Mouse (Mus musculus) bone marrow macrophage, adult 2 months (primary cell): ENCODE measurements around the gene Abhd12. TPM values are rescaled to one million over a fixed set of nuclear protein-coding genes. Genes with fewer than 3 reads are reported as not detected.
"Not testable (repeated sequence)": the region's sequence is repeated elsewhere in the genome, so short reads cannot be mapped to it uniquely, and the experiment has no call there.

Source experiments
- H3K27ac ChIP-seq: 2 replicates; pipeline ENCODE4 v1.5.1; 2012; ENCODE audit warnings: low read depth, low read length; ENCODE audit not compliant: insufficient read depth
- H3K4me1 ChIP-seq: 2 replicates; pipeline ENCODE4 v1.6.1; 2012; ENCODE audit warnings: low read length; ENCODE audit not compliant: control insufficient read depth, insufficient read depth
- H3K4me3 ChIP-seq: 2 replicates; pipeline ENCODE4 v1.5.1; 2012; ENCODE audit warnings: mild to moderate bottlenecking, low read length, moderate library complexity; ENCODE audit not compliant: insufficient read depth
- CTCF ChIP-seq: IDR thresholded peaks from 2 replicates; pipeline ENCODE4 v1.5.1; 2012; ENCODE audit warnings: low read depth, mild to moderate bottlenecking, low read length, moderate library complexity
- POLR2A ChIP-seq: IDR thresholded peaks from 2 replicates; pipeline ENCODE4 v1.6.1; 2012; ENCODE audit warnings: mild to moderate bottlenecking, low read depth, low read length, borderline replicate concordance
- polyA plus RNA-seq: library from polyadenylated mRNA; stranded (reverse); fragments of >200 nt; gene quantifications from 2 replicates; pipeline ENCODE4 v1.2.4, GENCODE M21; 2012; ENCODE audit not compliant: missing spikeins, insufficient read depth, insufficient read length

The Abhd12 gene
- 405 and 430 TPM in 2 replicates for polyA plus RNA-seq

- H3K27ac ChIP-seq: peak within 1 kb of the TSS; percentile 86
- no peak for TF ChIP-seq POLR2A
- TF ChIP-seq CTCF: no peak
These were observed at the start of gene Abhd12 for GRCm38 (mm10) chr2:150904272-150904935. Gene Abhd12, minus strand, starts transcription at chr2:150904741.

GRCm38 (mm10) chr2:150951201-150951600 lies 46.7 kb upstream of the Abhd12 start:
- TF ChIP-seq CTCF (no peak), POLR2A (no peak)
- Histone ChIP-seq H3K4me3 (no peak overlapping the region), H3K27ac (no peak overlapping the region), H3K4me1 (no peaks in the 10 kb centered on the region)

More at GRCm38 (mm10) chr2:150904272-150904935, at the start of gene Abhd12:
- Histone ChIP-seq H3K4me3 (peak within 1 kb of the TSS; percentile 96), H3K4me1 (peaks cover 12% of the 10 kb centered on the region)

- Histone ChIP-seq H3K4me1 (no peaks in the 10 kb centered on the region), H3K4me3 (no peak overlapping the region), H3K27ac (no peak overlapping the region)
- no peak for TF ChIP-seq CTCF
- TF ChIP-seq POLR2A: no peak
These were observed 45.5 kb upstream of the Abhd12 start for GRCm38 (mm10) chr2:150950056-150950455.

- Histone ChIP-seq H3K27ac (no peak overlapping the region), H3K4me1 (no peaks in the 10 kb centered on the region), H3K4me3 (no peak overlapping the region)
- TF ChIP-seq CTCF (no peak), POLR2A (no peak)
These were observed 45.1 kb upstream of the Abhd12 start for GRCm38 (mm10) chr2:150949652-150950051.

GRCm38 (mm10) chr2:150948786-150949185 lies 44.2 kb upstream of the Abhd12 start:
- H3K4me1 ChIP-seq: no peaks in the 10 kb centered on the region
- TF ChIP-seq CTCF (no peak), POLR2A (no peak)
- H3K4me3 ChIP-seq: no peak overlapping the region
- H3K27ac ChIP-seq: no peak overlapping the region

GRCm38 (mm10) chr2:150947880-150948611 lies 43.5 kb upstream of the Abhd12 start:
- not testable (repeated sequence) for H3K4me3 ChIP-seq, H3K27ac ChIP-seq, H3K4me1 ChIP-seq

- not testable (repeated sequence) for H3K27ac ChIP-seq, H3K4me1 ChIP-seq
These were observed 42.8 kb upstream of the Abhd12 start for GRCm38 (mm10) chr2:150947341-150947740.

GRCm38 (mm10) chr2:150944017-150944416 lies 39.5 kb upstream of the Abhd12 start:
- TF ChIP-seq CTCF (no peak), POLR2A (no peak)
- no peak overlapping the region for H3K4me3 ChIP-seq
- no peaks in the 10 kb centered on the region for H3K4me1 ChIP-seq
- H3K27ac ChIP-seq: no peak overlapping the region

More at GRCm38 (mm10) chr2:150947341-150947740, 42.8 kb upstream of the Abhd12 start:
- not testable (repeated sequence) for H3K4me3 ChIP-seq

GRCm38 (mm10) chr2:150934659-150935058 lies 30.1 kb upstream of the Abhd12 start:
- TF ChIP-seq POLR2A (no peak), CTCF (no peak)

GRCm38 (mm10) chr2:150933482-150933881 lies 28.9 kb upstream of the Abhd12 start:
- Histone ChIP-seq H3K27ac (no peak overlapping the region), H3K4me3 (no peak overlapping the region), H3K4me1 (no peaks in the 10 kb centered on the region)
- TF ChIP-seq CTCF: no peak
- no peak for TF ChIP-seq POLR2A

More at GRCm38 (mm10) chr2:150934659-150935058, 30.1 kb upstream of the Abhd12 start:
- Histone ChIP-seq H3K4me1 (no peaks in the 10 kb centered on the region), H3K4me3 (no peak overlapping the region), H3K27ac (no peak overlapping the region)
